Mouse (Mus musculus) frontal cortex, adult 2 months (tissue): ENCODE data around the gene Cpz. TPM values are rescaled to one million over a fixed set of nuclear protein-coding genes. Genes with fewer than 3 reads are reported as not detected.

ENCODE experiments used
- DNase-seq, 2 experiments: peaks; one replicate each; pipeline ENCODE4 v3.0.0; 2022; ENCODE audit warnings: low spot score in 1 of 2; ENCODE audit errors: extremely low spot score in 1 of 2
- polyA plus RNA-seq: library from polyadenylated mRNA; depleted of rRNA; stranded (reverse); fragments of >200 nt; gene quantifications from 2 replicates; pipeline ENCODE4 v1.2.3, GENCODE M21; 2012

The Cpz gene
- polyA plus RNA-seq, 1 experiment, result 0.64 TPM

DNA sequence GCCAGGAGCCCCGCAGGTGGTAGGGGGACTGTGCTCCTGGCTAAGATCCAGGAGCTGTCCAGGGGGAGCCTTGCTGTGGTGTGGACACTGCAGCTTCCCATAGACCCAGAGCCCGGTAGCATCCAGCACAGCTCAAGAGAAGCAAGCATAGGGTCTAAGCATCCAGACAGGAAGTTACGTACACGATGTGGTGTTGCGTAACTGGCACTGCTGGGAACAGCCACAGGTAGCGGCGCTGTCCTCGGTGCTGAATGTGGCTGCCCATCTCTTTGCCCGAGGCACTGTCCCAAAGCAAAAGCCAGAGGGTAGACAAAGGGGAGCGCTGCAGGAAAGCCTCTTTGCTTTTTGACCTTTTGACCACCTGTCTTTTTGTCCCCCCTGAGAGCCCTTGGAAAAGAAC is 6.1 kb upstream of the Cpz start:
- no peak for DNase-seq

DNA sequence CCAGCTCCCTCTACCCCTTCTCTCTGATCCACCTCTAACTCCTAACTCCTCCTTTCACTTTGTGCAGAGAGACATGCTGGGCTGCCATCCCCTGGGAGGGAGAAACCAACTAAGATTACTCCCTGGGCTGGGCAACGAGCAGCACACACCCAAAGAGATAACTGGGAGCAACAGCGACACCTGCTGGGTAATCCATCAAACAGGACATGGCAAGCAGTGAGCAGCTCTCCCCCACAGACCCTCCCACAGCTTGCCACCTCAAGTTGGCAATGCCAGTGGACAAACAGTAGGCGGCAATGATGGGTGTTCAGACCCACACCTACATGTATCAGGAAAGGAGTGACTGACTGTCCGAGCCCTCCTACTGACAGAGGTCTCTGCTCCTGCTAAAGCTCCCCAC is 4.9 kb upstream of the Cpz start:
- peak in 1 of 2 experiments; percentile 70 for DNase-seq

GRCm38 (mm10) chr5:35524381-35524780 is 1.1 kb downstream of the Cpz start:
- no peak for DNase-seq

- DNase-seq, result peak in 1 of 2 experiments; percentile 85
Measured at GRCm38 (mm10) chr5:35523735-35524134, 1.8 kb downstream of the Cpz start.

DNA sequence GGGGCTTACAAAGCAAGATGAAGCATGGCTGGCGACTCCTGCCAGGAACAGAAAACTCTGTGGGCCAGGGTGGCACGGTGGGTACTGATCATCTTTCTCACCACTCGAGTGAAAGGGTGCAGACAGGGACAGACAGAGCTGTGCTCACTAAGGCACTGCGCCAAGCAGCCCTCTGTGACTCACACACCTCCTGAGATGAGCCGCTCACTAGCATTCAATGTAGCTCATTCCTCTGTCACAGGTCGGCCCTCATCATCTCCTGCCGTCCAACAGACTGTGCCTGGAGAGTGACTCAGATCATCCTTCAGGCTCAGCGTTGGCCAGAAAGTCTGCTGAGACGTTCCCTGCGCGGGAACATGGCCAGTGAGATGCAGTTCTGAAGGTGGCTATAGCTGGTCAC is 8.7 kb downstream of the Cpz start:
- peak in 1 of 2 experiments; percentile 37 for DNase-seq

- peak in 1 of 2 experiments; percentile 89 for DNase-seq
Measured at GRCm38 (mm10) chr5:35510589-35510988, 14.9 kb downstream of the Cpz start.

DNA sequence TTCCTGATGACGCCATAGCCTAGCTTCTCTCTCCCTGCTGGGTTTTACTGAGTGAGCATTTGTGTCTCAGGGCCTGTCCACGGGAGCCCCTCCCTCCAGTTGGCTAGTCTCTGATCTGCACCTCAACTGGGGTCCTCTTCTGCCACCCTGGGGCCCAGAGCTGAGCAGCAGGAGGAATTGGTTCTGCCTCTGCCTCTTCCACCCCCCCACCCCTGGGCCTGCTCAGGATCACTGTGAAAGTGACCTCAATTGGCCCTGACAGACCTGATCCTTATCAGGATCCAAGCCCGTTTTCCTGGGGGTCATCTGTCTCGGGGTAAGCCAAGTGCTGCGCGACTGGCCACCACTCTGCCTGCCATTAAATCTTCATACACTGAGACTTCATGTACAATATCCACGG is 20.5 kb downstream of the Cpz start:
- no peak for DNase-seq

DNA sequence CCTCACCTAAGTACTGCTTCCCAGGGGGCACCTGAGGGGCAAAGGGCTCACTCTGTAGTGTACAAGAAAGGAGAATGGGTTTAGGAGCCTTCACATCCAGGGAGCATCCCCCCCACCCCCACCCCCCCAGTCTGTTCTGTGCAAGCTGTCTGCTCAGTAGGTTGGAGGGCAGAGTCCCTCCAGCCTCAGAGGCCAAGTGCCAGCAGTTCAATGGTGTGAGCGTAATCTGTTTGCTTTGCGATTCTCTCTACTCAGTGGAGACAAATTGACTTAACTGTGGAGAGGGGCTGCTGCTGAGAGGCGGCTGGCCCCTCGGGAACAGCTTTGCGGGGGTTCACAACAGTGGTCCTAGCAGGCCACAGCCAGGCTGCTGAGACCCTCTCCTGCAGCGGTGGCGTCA is 28.2 kb downstream of the Cpz start:
- DNase-seq, result no peak

GRCm38 (mm10) chr5:35495989-35496388 is 29.5 kb downstream of the Cpz start:
- DNase-seq, result no peak

GRCm38 (mm10) chr5:35494773-35495390 is 30.6 kb downstream of the Cpz start:
- DNase-seq, result no peak

DNA sequence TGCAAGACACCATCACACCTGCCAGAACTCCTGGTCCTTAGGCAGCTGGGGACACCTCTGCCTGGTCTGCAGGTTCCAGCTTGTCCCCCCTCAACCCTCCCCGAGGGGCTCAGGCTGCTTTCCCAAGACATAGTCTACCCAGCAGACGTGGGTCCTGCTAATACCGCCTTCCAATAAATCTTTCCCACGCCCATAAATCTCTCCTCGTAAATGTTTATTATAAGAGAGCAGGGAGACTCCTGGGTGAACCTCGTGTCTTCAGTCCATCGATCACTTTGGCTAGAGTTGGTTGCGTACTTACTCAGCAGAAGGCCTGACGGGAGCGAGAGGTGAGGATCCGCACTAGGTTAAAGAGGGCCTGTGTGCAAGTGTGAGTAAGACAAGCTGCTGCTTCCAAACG is 31.7 kb downstream of the Cpz start:
- DNase-seq, result no peak

DNA sequence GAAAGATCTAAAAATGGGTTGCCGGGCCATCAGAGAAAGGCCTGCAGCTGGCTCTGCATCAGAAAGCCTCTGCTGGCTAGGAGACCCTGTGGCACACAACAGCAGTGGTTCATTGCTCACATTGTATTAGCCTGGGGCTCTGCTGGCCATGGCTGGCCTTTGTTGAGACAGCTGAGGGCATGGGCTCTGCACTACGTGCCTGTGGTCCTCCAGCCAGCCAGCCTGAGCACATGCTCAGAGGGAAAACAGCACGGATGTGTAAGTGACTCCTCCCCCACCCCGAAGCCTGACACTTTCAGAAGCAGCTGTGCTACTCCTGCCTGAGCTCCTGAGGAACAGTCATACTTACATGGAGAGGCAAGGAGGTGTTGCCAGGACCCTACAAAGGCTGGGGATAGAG is 46.0 kb downstream of the Cpz start:
- peak in 1 of 2 experiments; percentile 27 for DNase-seq

- peak in 1 of 2 experiments; percentile 12 for DNase-seq
Measured at GRCm38 (mm10) chr5:35475236-35475635, 50.3 kb downstream of the Cpz start.

DNA sequence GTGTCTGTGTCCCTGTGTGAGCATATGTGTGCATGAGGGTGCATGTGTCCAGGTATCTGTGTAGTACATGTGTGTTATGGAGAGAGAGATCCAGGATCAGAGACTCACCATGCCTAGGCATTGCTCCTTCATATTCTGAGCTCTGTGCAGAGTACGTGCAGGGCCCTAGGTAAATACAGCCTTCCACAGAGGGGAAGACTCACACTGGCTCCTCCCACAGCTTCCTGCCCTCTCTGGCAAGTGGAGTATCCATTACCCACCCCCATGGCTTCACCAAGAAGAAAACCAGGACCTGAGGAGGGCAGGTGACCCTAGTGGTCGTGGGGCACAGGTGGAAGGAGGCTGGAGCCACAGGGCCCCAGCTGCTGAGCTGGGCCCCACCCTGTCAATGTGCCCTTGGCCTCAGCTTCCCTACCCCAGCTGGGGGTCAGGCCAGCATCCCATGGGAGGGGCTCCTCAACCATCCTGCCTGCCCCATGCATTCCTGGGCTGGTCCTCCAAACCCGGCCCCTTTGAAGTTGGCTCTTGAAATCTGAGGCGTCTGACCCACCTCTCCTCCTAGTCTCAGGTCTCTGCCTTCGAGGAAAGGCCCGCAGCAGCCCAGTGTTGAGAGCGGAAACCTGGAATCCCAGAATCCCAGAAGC is 54.5 kb downstream of the Cpz start:
- DNase-seq, result no peak

- peak in 1 of 2 experiments; percentile 8 for DNase-seq
Measured at GRCm38 (mm10) chr5:35465966-35466635, 59.4 kb downstream of the Cpz start.

GRCm38 (mm10) chr5:35462081-35462480 is 63.4 kb downstream of the Cpz start:
- no peak for DNase-seq

DNA sequence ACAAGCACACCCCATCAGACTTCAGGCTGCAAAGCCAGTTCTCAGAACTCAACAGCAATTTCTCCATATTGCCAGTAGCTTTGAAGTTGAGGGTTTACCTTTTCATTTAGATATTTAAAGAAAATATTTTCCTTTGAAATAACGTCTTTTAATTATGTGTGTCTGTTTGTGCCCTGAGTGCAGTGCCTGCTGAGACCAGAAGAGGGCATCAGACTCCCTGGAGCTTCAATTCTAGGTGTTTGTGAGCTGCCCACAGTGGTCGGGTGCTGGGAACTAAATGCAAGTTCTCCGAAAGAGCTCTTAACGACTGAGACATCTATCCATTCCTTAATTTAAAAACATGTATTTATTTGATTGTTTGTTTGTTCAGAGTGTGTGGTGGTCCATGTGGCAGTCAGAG is 65.7 kb downstream of the Cpz start:
- DNase-seq, result no peak

GRCm38 (mm10) chr5:35458267-35458666 is 67.2 kb downstream of the Cpz start:
- DNase-seq, result no peak

GRCm38 (mm10) chr5:35457364-35457763 is 68.1 kb downstream of the Cpz start:
- DNase-seq, result no peak

DNA sequence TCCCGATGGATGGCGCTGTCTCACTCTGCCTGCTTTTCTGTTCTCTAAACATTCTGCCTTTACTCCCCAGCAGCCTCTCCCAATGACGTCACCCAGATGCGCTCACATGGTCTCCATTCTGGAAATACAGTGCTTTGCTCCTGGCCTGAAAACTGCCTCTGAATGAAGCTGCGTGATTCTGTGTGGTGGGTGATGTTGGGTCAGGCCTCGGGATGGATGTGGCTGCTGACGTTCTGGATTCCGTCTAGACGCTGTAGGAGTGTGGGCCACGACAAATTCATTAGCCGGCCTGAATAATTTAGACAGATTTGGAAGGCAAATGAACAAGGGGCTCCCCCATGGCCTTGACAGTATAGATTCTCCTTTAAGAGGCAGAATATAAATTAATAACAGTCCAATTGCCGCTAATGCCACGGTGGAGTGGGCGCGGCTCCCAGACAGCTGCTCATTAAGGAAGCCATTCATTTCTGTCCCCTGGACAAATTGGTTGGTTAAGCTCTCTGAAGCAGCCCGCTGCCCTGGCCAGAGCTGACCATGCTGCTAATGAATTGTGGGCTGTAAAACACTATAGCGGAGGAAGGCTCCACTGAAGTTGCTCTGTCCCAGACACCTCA is 71.2 kb downstream of the Cpz start:
- DNase-seq, result peak in 1 of 2 experiments; percentile 45
